Mouse (Mus musculus) intestine, embryonic 15.5 days (tissue): ENCODE measurements around the gene Rnpc3. TPM values are rescaled to one million over a fixed set of nuclear protein-coding genes. Genes with fewer than 3 reads are reported as not detected.

ENCODE experiments used
- polyA plus RNA-seq: library from polyadenylated mRNA; unstranded; fragments of >200 nt; fragmentation: Nextera tagmentation; extraction: Ambion mirVana; gene quantifications from 2 replicates; pipeline ENCODE4 v1.2.1, GENCODE M21; 2015

Rnpc3 gene
- polyA plus RNA-seq, 1 experiment from 2014 or later, result 33.8 TPM

Other genes starting within 250 kb of the Rnpc3 start
- gene Amy2a1, start 97.7 kb downstream of the Rnpc3 start, polyA plus RNA-seq, result 1,297 and 3,563 TPM in 2 replicates
- 2.2 and 2.7 TPM in 2 replicates for gene Amy1, start 23.4 kb downstream of the Rnpc3 start, polyA plus RNA-seq